In genomic region chr16:4418776-4419545, GRCm38 (mm10) we compare ENCODE assay signal across 8 mouse cellular contexts. TPM values are rescaled to one million over a fixed set of nuclear protein-coding genes. Genes with fewer than 3 reads are reported as not detected.
DNase-seq lines count a peak whose midpoint lies in the region; ATAC-seq and TF ChIP-seq lines count a peak whose summit lies in the region.

No protein-coding gene starts in this region.

- peak overlapping the region; percentile 97 for H3K4me2 ChIP-seq in hindbrain, embryonic 14.5 days (replicated peaks)
- peak overlapping the region; percentile 97 for H3K4me2 ChIP-seq in lung, embryonic 16.5 days (ENCODE audit: low read depth, low read length)

- TF ChIP-seq CTCF in cerebellum, adult 2 months (IDR thresholded peaks at IDR 0.05; ENCODE audit: borderline replicate concordance, insufficient read depth, low read depth, low read length), result no peak
- no peak for TF ChIP-seq CTCF in testis, adult 2 months (IDR thresholded peaks at IDR 0.05; ENCODE audit: control insufficient read depth, insufficient read depth, insufficient replicate concordance, low read depth, low read length)
- no peak for TF ChIP-seq CTCF in small intestine, adult 2 months (IDR thresholded peaks at IDR 0.05; ENCODE audit: extremely low read depth, insufficient read length, insufficient replicate concordance, low read depth, low read length)

- H3K27me3 ChIP-seq in cerebellum, adult 2 months (ENCODE audit: control insufficient read depth, insufficient read depth, low read length), result no peaks in the 10 kb centered on the region
- no peaks in the 10 kb centered on the region for H3K27me3 ChIP-seq in testis, adult 2 months (ENCODE audit: control insufficient read depth, insufficient read depth, low read length)
- peaks cover 6% of the 10 kb centered on the region; the same call in 1 of the 2 replicates for H3K27me3 ChIP-seq in hindbrain, embryonic 14.5 days (ENCODE audit: control insufficient read depth, insufficient read depth, low read length)
- peaks cover 3% of the 10 kb centered on the region for H3K27me3 ChIP-seq in lung, embryonic 16.5 days (ENCODE audit: control insufficient read depth, insufficient read depth, low read depth, low read length)
- H3K27me3 ChIP-seq in small intestine, adult 2 months (ENCODE audit: control insufficient read depth, insufficient read depth, low read length), result no peaks in the 10 kb centered on the region

- H3K27ac ChIP-seq in cerebellum, adult 2 months (ENCODE audit: insufficient read depth, low read length), result peak overlapping the region; percentile 93
- H3K27ac ChIP-seq in testis, adult 2 months (ENCODE audit: control insufficient read depth, insufficient read depth, low read depth, low read length), result no peak overlapping the region; the same call in 1 of the 2 replicates
- peak overlapping the region; percentile 79; the same call in 1 of the 2 replicates for H3K27ac ChIP-seq in hindbrain, embryonic 14.5 days
- H3K27ac ChIP-seq in lung, embryonic 16.5 days (ENCODE audit: low read length), result no peak overlapping the region
- H3K27ac ChIP-seq in small intestine, adult 2 months (ENCODE audit: insufficient read depth, low read depth, low read length), result 0 out of 2 replicates have a peak overlapping the region, but pooled peaks have one; percentile 60

- peak in 1 of 2 experiments; percentile 47 for DNase-seq in cerebellum, adult 2 months
- DNase-seq in cerebellum, adult 11-12 months, result no peak
- no peak for DNase-seq in testis, postnatal 14 days (ENCODE audit: low spot score)
- no peak for DNase-seq in hindbrain, embryonic 14.5 days (ENCODE audit: low spot score)
- no peak for DNase-seq in layer of hippocampus, adult 9-10 months (ENCODE audit: low spot score)

- peak overlapping the region; percentile 85 for H3K9ac ChIP-seq in hindbrain, embryonic 14.5 days
- peak overlapping the region; percentile 80 for H3K9ac ChIP-seq in lung, embryonic 16.5 days (ENCODE audit: low read length)

- peaks cover 23% of the 10 kb centered on the region for H3K4me1 ChIP-seq in cerebellum, adult 2 months (ENCODE audit: control insufficient read depth, insufficient read depth, low read length)
- peaks cover 19% of the 10 kb centered on the region for H3K4me1 ChIP-seq in testis, adult 2 months (ENCODE audit: control insufficient read depth, insufficient read depth, low read length)
- H3K4me1 ChIP-seq in hindbrain, embryonic 14.5 days (replicated peaks; ENCODE audit: control insufficient read depth, insufficient read depth, low read length), result peaks cover 54% of the 10 kb centered on the region
- peaks cover 30% of the 10 kb centered on the region for H3K4me1 ChIP-seq in lung, embryonic 16.5 days (replicated peaks; ENCODE audit: control insufficient read depth, insufficient read depth, low read length)
- H3K4me1 ChIP-seq in small intestine, adult 2 months (ENCODE audit: control insufficient read depth, insufficient read depth, insufficient read length, low read length), result peaks cover 29% of the 10 kb centered on the region

- no peaks in the 10 kb centered on the region for H3K9me3 ChIP-seq in hindbrain, embryonic 14.5 days (ENCODE audit: control insufficient read depth, low read length)
- no peaks in the 10 kb centered on the region for H3K9me3 ChIP-seq in lung, embryonic 16.5 days (ENCODE audit: control insufficient read depth, low read length)

- ATAC-seq in hindbrain, embryonic 14.5 days (ENCODE audit: low FRiP score), result peak; percentile 9; the same call in 1 of the 2 replicates
- peak; percentile 4; the same call in 1 of the 2 replicates for ATAC-seq in lung, embryonic 16.5 days (ENCODE audit: low read depth)

- peak overlapping the region; percentile 65 for H3K4me3 ChIP-seq in cerebellum, adult 2 months (replicated peaks; ENCODE audit: insufficient read depth, low read depth, low read length)
- peak overlapping the region; percentile 73 for H3K4me3 ChIP-seq in testis, adult 2 months (ENCODE audit: control insufficient read depth, low read depth, low read length)
- peak overlapping the region; percentile 85 for H3K4me3 ChIP-seq in hindbrain, embryonic 14.5 days (replicated peaks; ENCODE audit: low read length)
- H3K4me3 ChIP-seq in lung, embryonic 16.5 days (ENCODE audit: low read length), result peak overlapping the region; percentile 82
- H3K4me3 ChIP-seq in small intestine, adult 2 months (ENCODE audit: low read depth, low read length), result peak overlapping the region; percentile 82

- WGBS in cerebellum, adult 2 months, result 17% methylated on average over 32 of the region's 32 CpGs
- 13% methylated on average over 32 of the region's 32 CpGs for WGBS in hindbrain, embryonic 14.5 days
- WGBS in lung, embryonic 16.5 days, result 7% methylated on average over 32 of the region's 32 CpGs
- WGBS in small intestine, adult 2 months, result 46% methylated on average over 32 of the region's 32 CpGs

- no peak for TF ChIP-seq POLR2A in cerebellum, adult 2 months (IDR thresholded peaks at IDR 0.05; ENCODE audit: borderline replicate concordance, insufficient read depth, low read length)
- TF ChIP-seq POLR2A in testis, adult 2 months (IDR thresholded peaks at IDR 0.05; ENCODE audit: control insufficient read depth, low read depth, low read length), result no peak
- no peak for TF ChIP-seq POLR2A in small intestine, adult 2 months (IDR thresholded peaks at IDR 0.05; ENCODE audit: low read depth, low read length)

- H3K36me3 ChIP-seq in testis, adult 2 months (ENCODE audit: control insufficient read depth, insufficient read depth, low read length), result no peaks in the 10 kb centered on the region
- H3K36me3 ChIP-seq in hindbrain, embryonic 14.5 days (replicated peaks; ENCODE audit: control insufficient read depth, insufficient read depth), result no peaks in the 10 kb centered on the region; the same call in 1 of the 2 replicates
- H3K36me3 ChIP-seq in lung, embryonic 16.5 days (ENCODE audit: control insufficient read depth, insufficient read depth, low read length), result no peaks in the 10 kb centered on the region
- H3K36me3 ChIP-seq in small intestine, adult 2 months (ENCODE audit: control insufficient read depth, insufficient read depth, low read length), result 0 out of 2 replicates have a peak, but pooled peaks cover under 1% of the 10 kb centered on the region

RNA-seq across cellular contexts. Expression of gene Adcy9, which starts 1.3 kb away (rescaled TPM):
- polyA plus RNA-seq in cerebellum, adult 2 months (2012; rRNA removed), result 23.7 and 25.1 TPM in 2 replicates
- polyA plus RNA-seq in testis, adult 2 months (2012; rRNA removed), result 3.3 and 3.4 TPM in 2 replicates
- 6.3 and 7.2 TPM in 2 replicates for polyA plus RNA-seq in hindbrain, embryonic 14.5 days (2014; fragmentation: Nextera tagmentation; extraction: Ambion mirVana)
- 1.4 and 1.5 TPM in 2 replicates for polyA plus RNA-seq in lung, embryonic 16.5 days (2015; fragmentation: Nextera tagmentation; extraction: Ambion mirVana)
- polyA plus RNA-seq in small intestine, adult 2 months (2012; rRNA removed), result 6.5 and 10.4 TPM in 2 replicates

Comparison
In these comparisons a context has a peak if more than half of its experiments do, and no peak if none do; other contexts are left out.
1. H3K27ac ChIP-seq: peak in cerebellum, adult 2 months (single experiment), hindbrain, embryonic 14.5 days (single experiment) and small intestine, adult 2 months (single experiment); none in testis, adult 2 months (single experiment) and lung, embryonic 16.5 days (single experiment).
2. Peak in every context shown above with its lines, with median percentiles within 50 percentile points of each other: H3K4me3 ChIP-seq.